ENCODE assay signal across 17 mouse cellular contexts in the genomic region with DNA sequence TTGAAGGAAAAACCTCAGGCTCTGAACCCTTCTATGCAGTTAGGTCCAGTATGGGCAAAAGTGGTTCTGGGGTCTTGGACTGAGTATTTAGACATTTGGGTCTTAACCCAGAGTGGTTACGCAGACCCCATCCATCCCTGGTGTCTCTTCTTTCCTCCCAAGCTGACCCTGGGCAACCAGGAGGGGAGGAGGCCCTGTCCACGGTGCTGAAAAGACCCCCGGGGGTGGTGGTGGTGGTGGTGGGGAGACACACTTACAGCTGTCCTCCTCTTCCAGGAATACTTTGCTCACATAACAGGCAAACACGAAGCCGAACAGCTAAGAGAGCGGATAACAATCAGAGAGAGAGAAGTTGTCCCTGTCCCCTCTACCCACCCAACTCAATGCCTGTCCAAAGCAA. TPM values are rescaled to one million over a fixed set of nuclear protein-coding genes. Genes with fewer than 3 reads are reported as not detected.
DNase-seq lines count a peak whose midpoint lies in the region; ATAC-seq and TF ChIP-seq lines count a peak whose summit lies in the region.
"Had no signal": no experiment of that assay in that cellular context is flagged by ENCODE, and none has a peak within 500 bp of the region (broad histone marks: within the 10 kb centered on the region; RNA-seq: fewer than 3 reads in every experiment).

No protein-coding gene starts in this region.

- WGBS in lung, embryonic 16.5 days: 53% methylated on average over 6 of the region's 6 CpGs
- 59% methylated on average over 6 of the region's 6 CpGs for WGBS in limb, embryonic 10.5 days

- ATAC-seq in lung, embryonic 16.5 days (ENCODE audit: low read depth): no peak
- no peak for ATAC-seq in megakaryocyte, adult 5-6 weeks (ENCODE audit: poor library complexity, severe bottlenecking)
- ATAC-seq: Patski had no signal

- H3K4me3 ChIP-seq in lung, embryonic 16.5 days (ENCODE audit: low read length): no peak overlapping the region
- peak overlapping the region; percentile 59 for H3K4me3 ChIP-seq in E14TG2a.4 (replicated peaks; ENCODE audit: low read length)
- no peak overlapping the region for H3K4me3 ChIP-seq in limb, embryonic 10.5 days
- no peak overlapping the region for H3K4me3 ChIP-seq in layer of hippocampus, adult 2 months
- H3K4me3 ChIP-seq: liver, embryonic 15.5 days; neural tube, embryonic 12.5 days had no signal

- no peak overlapping the region for H3K9ac ChIP-seq in lung, embryonic 16.5 days (ENCODE audit: low read length)
- H3K9ac ChIP-seq: embryonic facial prominence, embryonic 15.5 days; hindbrain, embryonic 14.5 days; liver, embryonic 15.5 days; neural tube, embryonic 12.5 days had no signal

- no peaks in the 10 kb centered on the region for H3K36me3 ChIP-seq in lung, embryonic 16.5 days (ENCODE audit: control insufficient read depth, insufficient read depth, low read length)
- H3K36me3 ChIP-seq in E14TG2a.4 (ENCODE audit: insufficient read depth, low read length): peaks cover 33% of the 10 kb centered on the region
- peaks cover 50% of the 10 kb centered on the region for H3K36me3 ChIP-seq in limb, embryonic 10.5 days
- H3K36me3 ChIP-seq: G1E; liver, embryonic 15.5 days had no signal

- no peaks in the 10 kb centered on the region for H3K27me3 ChIP-seq in lung, embryonic 16.5 days (ENCODE audit: control insufficient read depth, insufficient read depth, low read depth, low read length)
- no peaks in the 10 kb centered on the region for H3K27me3 ChIP-seq in E14TG2a.4 (ENCODE audit: insufficient read depth, low read length)
- H3K27me3 ChIP-seq in limb, embryonic 10.5 days (ENCODE audit: low read depth, poor library complexity, severe bottlenecking): no peaks in the 10 kb centered on the region
- H3K27me3 ChIP-seq: embryonic facial prominence, embryonic 15.5 days; heart, embryonic 13.5 days; neural tube, embryonic 12.5 days; Patski had no signal

- H3K4me2 ChIP-seq in lung, embryonic 16.5 days (ENCODE audit: low read depth, low read length): peak overlapping the region; percentile 59; the same call in 1 of the 2 replicates

- no peak overlapping the region for H3K27ac ChIP-seq in lung, embryonic 16.5 days (ENCODE audit: low read length)
- no peak overlapping the region for H3K27ac ChIP-seq in limb, embryonic 10.5 days
- no peak overlapping the region for H3K27ac ChIP-seq in layer of hippocampus, adult 2 months
- H3K27ac ChIP-seq: embryonic facial prominence, embryonic 15.5 days; gastrocnemius, adult 2 months; heart, embryonic 13.5 days; hindbrain, embryonic 14.5 days; liver, embryonic 15.5 days; midbrain, embryonic 10.5 days had no signal

- no peak for DNase-seq in lung, postnatal 4 days
- peak; percentile 25 for DNase-seq in ES-CJ7 (ENCODE audit: low read depth, low spot score)
- peak; percentile 50 for DNase-seq in limb, embryonic 10.5 days (ENCODE audit: low spot score)
- no peak for DNase-seq in spleen, postnatal 10 days (ENCODE audit: low spot score in 2 of 2)
- no peak for DNase-seq in layer of hippocampus, adult 2 months (ENCODE audit: low spot score in 2 of 2)

- peaks cover 3% of the 10 kb centered on the region; the same call in 1 of the 2 replicates for H3K4me1 ChIP-seq in lung, embryonic 16.5 days (replicated peaks; ENCODE audit: control insufficient read depth, insufficient read depth, low read length)
- peaks cover 53% of the 10 kb centered on the region for H3K4me1 ChIP-seq in E14TG2a.4 (replicated peaks; ENCODE audit: low read depth, low read length)
- peaks cover 6% of the 10 kb centered on the region for H3K4me1 ChIP-seq in limb, embryonic 10.5 days

- TF ChIP-seq CTCF in E14TG2a.4 (conservative IDR thresholded peaks at IDR 0.05; ENCODE audit: low read length): no peak
- TF ChIP-seq CTCF in layer of hippocampus, adult 2 months (conservative IDR thresholded peaks at IDR 0.05): no peak

- H3K9me3 ChIP-seq in lung, embryonic 16.5 days (ENCODE audit: control insufficient read depth, low read length): no peaks in the 10 kb centered on the region; the same call in 1 of the 2 replicates
- H3K9me3 ChIP-seq in E14TG2a.4 (ENCODE audit: low read length): peaks cover 13% of the 10 kb centered on the region
- no peaks in the 10 kb centered on the region for H3K9me3 ChIP-seq in limb, embryonic 10.5 days (replicated peaks)
- H3K9me3 ChIP-seq: embryonic facial prominence, embryonic 15.5 days; heart, embryonic 13.5 days; liver, embryonic 15.5 days; neural tube, embryonic 12.5 days had no signal

RNA-seq across cellular contexts. Expression of gene Nkain1, which starts 41.6 kb away (rescaled TPM):
- polyA plus RNA-seq in lung, embryonic 16.5 days (2015; fragmentation: Nextera tagmentation; extraction: Ambion mirVana): 0.18 TPM in 1 of 2 replicates, not detected in the other
- 4.4 and 4.8 TPM in 2 replicates for polyA plus RNA-seq in limb, embryonic 10.5 days (2016; fragmentation: Nextera tagmentation; extraction: Ambion mirVana)
- not detected in 2 replicates for total RNA-seq in megakaryocyte, adult 5-6 weeks (2015)
- not detected in 2 replicates for total RNA-seq in megakaryocyte, adult 5-6 weeks (2017)
- 10 to 100 TPM; 34.5 to 35.5 TPM for total RNA-seq in layer of hippocampus, adult 2 months (2021)
- total RNA-seq: G1E had no signal
- polyA plus RNA-seq: G1E; liver, embryonic 15.5 days had no signal

Comparison
In these comparisons a context has a peak if more than half of its experiments do, and no peak if none do; other contexts are left out.
1. DNase-seq: peak in ES-CJ7 (single experiment) and limb, embryonic 10.5 days (single experiment); none in lung, postnatal 4 days (0 of 2), spleen, postnatal 10 days (0 of 2) and layer of hippocampus, adult 2 months (0 of 2).
2. RNA of gene Nkain1, which starts 41.6 kb away (total RNA-seq): 34.5 to 35.5 TPM in layer of hippocampus, adult 2 months; not detected in megakaryocyte, adult 5-6 weeks; every median in the first group is over 10 times any median in the second.